Mouse (Mus musculus) inflammation-experienced regulatory T-cells, adult 6 months (primary cell): ENCODE results near the gene Dlx1. TPM values are rescaled to one million over a fixed set of nuclear protein-coding genes. Genes with fewer than 3 reads are reported as not detected.

Source experiments
- ATAC-seq: one replicate; pipeline ENCODE4 v1.8.0; 2017
- polyA plus RNA-seq, 3 experiments: library from polyadenylated mRNA; unstranded; fragments of 100-300 nt; shearing (Covaris generic); gene quantifications; one replicate each; pipeline ENCODE4 v1.2.1; 2017

Dlx1 gene
- polyA plus RNA-seq, 3 experiments from 2014 or later = not detected

DNA sequence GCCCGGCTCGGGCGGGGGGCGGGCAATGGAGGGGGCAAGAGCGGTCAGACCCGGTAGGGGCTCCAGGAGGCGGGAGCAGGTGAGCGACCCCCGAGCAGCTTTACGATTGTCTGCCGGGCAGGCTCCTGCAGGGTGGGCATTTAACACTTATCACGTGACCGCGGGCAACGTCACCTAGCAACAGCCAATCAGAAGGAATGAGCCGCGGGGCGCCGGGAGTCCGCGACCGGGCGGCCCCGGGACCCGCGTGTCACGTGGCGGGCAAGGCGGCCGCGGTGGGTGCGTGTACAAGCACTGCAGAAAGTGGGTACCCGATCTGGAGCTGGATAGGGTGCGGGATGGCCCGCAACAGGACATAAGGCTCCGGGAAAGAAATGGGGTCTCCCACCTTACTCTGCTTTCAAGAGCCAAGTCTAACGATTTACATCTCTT lies 18.7 kb downstream of the Dlx1 start, which contains the start of gene Dlx2:
Gene Dlx2 (minus strand): TSS at position 115 of the 432 bp plus-strand sequence.
- no peak for ATAC-seq

DNA sequence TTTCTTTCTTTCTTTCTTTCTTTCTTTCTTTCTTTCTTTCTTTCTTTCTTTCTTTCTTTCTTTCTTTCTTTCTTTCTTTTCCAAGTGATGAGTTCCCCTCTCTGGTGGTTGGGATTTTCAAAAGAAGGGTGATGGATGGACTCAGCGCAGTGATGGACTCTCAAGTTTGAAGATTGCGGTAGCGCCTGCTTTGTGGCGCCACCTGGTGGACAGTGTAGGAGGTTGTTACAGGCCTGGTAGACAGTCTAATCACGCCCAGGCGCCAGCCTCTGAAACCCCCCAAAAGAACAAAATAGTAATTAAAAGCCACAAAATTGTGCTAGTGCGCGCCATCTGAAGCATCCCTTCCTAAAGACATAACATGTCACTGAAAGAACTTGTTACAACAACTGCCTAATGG lies 19.9 kb downstream of the Dlx1 start:
- ATAC-seq = no peak

DNA sequence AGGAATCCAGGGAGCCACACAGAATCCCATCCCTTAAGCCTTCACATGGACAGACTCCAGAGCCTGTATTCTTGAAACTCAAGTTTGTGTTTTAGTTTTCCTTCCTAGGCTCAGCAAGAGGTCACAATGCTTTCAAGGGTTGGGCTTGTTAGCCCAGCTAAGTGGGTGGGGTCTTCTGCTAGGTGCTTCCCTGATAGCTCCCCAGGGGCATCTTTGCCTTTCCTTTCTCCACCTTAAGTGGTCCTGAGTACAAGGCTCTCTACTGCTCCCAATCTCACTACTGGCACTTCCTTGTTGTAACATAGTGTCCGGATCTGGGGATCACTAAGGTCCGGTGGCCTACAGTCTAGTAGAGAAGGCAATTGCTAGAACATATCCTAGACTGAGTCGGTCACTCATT lies 22.4 kb downstream of the Dlx1 start:
- no peak for ATAC-seq

DNA sequence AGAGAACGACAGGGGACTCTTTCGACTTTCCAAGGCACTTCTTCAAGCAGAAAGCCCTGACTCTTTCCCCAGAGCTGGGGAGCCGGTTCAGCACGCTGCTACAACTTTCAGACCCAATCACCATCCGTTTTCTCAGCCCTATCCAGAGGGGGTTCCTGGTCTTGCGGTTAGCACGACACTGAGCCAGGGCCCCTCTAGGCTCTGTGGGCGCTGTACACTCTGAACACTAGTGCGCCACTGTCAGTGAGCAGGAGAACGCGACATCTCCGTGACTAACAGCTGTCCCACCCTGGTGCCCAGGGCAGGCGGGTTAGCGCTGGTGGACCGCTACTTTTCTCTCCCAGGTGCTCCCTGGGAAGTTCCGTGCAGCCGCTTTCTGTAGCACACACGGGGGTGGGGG lies 23.8 kb downstream of the Dlx1 start:
- ATAC-seq = no peak

DNA sequence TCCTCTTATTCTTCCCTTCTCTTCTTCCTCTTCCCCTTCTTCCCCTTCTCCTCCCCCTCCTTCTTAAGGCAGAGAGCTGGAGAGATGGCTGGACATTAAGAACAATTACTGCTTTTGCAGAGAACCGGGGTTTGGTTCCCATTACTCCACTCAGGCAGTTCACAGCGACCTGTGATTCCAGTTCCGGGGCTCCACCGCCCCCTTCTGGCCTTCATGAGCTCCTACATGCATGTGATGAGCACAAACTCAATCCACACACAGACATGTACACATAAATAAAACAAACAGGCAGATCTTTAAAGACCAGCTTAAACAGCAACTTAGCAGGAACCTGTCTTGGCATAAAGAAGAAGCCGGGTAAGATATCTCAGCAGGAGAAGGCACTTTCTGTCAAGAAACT lies 28.2 kb downstream of the Dlx1 start:
- ATAC-seq = no peak

DNA sequence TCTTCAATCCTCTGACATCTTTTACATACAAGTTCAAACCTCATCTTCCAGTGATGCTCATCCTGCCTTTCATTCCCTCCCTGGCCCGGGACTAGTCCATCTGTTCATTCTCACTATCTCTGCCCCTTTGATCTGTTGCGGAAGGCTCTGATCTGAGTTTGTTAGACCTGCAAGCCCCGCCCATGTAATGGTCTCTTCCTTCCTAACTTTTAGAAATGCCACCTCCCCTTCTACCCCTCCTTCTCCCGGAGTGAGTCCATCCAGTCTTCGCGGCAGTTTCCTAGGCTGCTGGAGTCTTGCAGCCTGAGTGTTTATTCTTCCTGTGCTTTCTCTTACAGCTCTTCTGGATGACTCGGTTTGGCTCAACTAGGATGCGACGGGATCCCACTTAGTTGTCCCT lies 38.6 kb downstream of the Dlx1 start:
- no peak for ATAC-seq

DNA sequence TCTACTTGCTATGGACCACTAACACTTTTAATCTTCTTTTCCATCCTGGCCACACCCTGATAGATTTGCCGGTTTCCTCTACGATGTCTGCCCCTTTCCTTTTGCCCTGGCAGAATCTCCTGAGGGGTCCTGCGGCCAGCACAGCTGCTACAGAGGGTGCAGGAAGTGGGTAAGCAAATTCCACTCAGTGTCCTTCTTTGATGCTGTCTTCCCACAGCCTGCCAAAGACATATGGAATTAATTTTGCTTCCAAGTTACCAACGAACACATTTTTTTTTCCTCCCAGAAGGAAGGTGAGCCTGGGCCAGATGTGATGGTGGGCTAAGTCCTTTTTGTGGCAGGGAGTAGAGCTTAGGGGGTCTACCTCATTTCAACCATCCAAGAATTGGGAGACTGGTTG lies 45.8 kb downstream of the Dlx1 start:
- no peak for ATAC-seq

DNA sequence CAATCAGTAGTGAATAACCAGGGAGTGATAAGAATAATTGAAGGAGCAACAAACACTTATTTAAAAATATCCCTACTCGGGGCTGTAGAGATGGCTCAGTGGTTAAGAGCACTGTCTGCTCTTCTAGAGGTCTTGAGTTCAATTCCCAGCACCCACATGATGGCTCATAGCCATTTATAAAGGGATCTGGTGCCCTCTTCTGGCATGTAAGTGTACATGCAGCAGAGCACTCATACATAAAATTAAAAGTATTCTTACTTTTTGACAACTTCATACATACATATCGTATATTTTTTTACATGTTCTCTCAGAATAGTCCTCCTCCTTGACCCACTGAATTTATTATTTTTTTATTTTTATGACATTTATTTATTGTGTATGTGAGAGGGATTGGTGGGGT lies 49.1 kb downstream of the Dlx1 start:
- no peak for ATAC-seq

DNA sequence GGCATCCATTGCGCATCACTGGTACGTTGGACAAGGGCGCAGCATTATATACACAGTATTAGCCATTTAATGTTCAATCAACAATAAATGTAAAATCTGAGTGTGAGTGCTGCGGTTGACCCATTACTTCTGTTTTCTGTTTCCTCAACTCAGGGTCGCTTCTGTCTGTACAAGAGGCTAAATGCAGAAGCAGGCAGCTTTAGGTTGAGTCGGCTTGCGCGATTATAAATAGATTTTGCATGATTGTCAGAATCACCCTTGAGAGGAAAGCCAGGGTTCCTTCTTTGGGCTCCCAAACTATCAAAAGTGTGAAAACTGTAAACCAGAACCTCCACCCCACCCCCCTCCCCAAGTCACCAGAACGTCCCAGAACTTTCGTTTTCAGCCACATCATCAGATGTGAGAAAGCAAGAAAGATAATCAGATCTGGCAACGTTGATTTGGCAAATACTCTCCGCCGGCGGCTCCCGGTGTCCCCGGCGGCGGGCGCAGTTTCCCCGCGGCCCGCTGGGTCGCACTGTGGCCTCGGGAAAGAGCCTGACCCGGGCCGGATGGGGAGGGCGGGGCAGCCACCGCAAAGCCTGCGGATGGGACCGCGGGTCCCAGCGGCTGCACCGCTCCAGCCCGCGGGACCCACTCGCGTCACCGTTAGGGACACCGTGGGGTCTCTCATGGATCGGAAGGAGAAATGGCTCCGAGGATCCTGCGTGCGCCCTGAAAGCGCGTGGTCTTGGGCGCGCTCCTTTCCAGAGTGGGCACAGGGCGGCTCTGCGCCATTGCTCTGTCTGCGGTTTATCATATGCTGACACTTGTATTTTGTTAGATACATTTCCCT lies 52.9 kb downstream of the Dlx1 start:
- ATAC-seq = peak; percentile 46

DNA sequence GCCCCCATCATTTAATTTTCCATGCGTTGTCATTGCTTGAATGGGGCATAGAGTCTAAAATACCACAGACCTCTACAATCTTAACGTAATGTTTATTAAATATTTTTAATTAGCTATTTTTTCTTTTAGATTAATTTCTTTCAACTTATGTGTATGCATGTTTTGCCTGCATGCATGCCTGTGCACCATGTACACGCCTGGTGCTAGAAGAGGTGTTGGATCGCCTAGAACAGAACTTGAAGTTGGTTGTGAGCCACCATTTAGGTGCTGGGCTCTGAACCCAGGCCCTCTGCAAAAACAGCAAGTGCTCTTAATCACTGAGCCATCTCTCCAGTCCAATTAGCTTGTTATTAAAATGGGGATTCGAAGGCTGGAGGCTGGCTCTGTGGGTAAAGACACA lies 53.6 kb downstream of the Dlx1 start:
- ATAC-seq = no peak

Other genes with a start within 250 kb of the Dlx1 start
- gene Slc25a12, start 160.4 kb upstream of the Dlx1 start, polyA plus RNA-seq = 10 to 100 TPM; 63.3 to 80.6 (median 68.3) TPM
- 100 to 1,000 TPM in 1 of 3 experiments, 10 to 100 TPM in 2; 58.6 to 102 (median 76.9) TPM for gene Hat1, start 139.2 kb upstream of the Dlx1 start, polyA plus RNA-seq
- 10 to 100 TPM; 10.1 to 38.0 (median 27.6) TPM for gene Metap1d, start 74.8 kb upstream of the Dlx1 start, polyA plus RNA-seq
- gene Dlx2, start 18.6 kb downstream of the Dlx1 start, polyA plus RNA-seq = not detected
- gene Itga6, start 217.5 kb downstream of the Dlx1 start, polyA plus RNA-seq = 10 to 100 TPM; 23.9 to 54.9 (median 42.7) TPM